Mouse (Mus musculus): ENCODE data around the gene Tmem100. TPM values are rescaled to one million over a fixed set of nuclear protein-coding genes. Genes with fewer than 3 reads are reported as not detected.
A peak's percentile ranks its signal among the peaks of the same experiment; 100 is the strongest.

Gene Tmem100
- total and polyA plus RNA-seq, 2 experiments from 2014 or later = 12.6 to 18.3 TPM

DNA sequence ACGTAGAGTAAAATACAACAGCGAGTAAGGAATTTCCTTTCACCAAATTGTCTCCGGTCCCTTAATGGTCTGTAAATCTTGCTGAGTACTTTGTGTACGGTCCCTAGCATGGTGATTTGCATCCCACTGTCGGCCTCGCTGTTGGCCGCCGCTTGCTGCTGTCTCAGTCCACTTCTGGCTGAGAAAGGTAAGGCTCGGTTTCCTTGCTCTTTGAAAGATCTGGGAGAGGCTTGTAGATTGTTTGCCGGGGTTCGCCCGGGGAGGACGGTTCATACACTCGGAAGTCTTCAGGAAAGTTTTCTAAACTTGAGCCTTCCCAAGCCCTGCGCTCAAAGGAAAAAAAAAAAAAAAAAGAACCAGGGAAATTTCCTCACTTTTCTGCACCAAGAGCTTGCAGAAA is 409 bp downstream of the Tmem100 start:
- TF ChIP-seq EP300 (IDR thresholded peaks at IDR 0.05; ENCODE audit: low read depth) = no peak
- no peak for TF ChIP-seq CTCF (IDR thresholded peaks at IDR 0.05; ENCODE audit: low read depth)
- peak; percentile 84 for DNase-seq (ENCODE audit: low spot score)
- H3K9ac ChIP-seq (replicated peaks; ENCODE audit: low read depth, low read length) = peak overlapping the region; percentile 60; the same call in 1 of the 2 replicates
- no peaks in the 10 kb centered on the region for H3K9me3 ChIP-seq (replicated peaks; ENCODE audit: control insufficient read depth, low read length)
- H3K36me3 ChIP-seq (replicated peaks; ENCODE audit: control insufficient read depth, insufficient read depth, low read length) = no peaks in the 10 kb centered on the region
- peak; percentile 54; the same call in 1 of the 2 replicates for ATAC-seq (ENCODE audit: insufficient read depth, low read depth)
- under 1% methylated on average over 15 of the region's 15 CpGs for WGBS
- 0 out of 2 replicates have a peak, but pooled peaks cover 6% of the 10 kb centered on the region for H3K27me3 ChIP-seq (ENCODE audit: control insufficient read depth, insufficient read depth, low read length)
- peak overlapping the region; percentile 47; the same call in 1 of the 2 replicates for H3K27ac ChIP-seq (ENCODE audit: low read depth)
- H3K4me1 ChIP-seq (ENCODE audit: control insufficient read depth, insufficient read depth) = peaks cover 15% of the 10 kb centered on the region
- H3K4me3 ChIP-seq (ENCODE audit: low read depth, low read length) = peak overlapping the region; percentile 56
- peak overlapping the region; percentile 70 for H3K4me2 ChIP-seq (ENCODE audit: low read depth, low read length)

DNA sequence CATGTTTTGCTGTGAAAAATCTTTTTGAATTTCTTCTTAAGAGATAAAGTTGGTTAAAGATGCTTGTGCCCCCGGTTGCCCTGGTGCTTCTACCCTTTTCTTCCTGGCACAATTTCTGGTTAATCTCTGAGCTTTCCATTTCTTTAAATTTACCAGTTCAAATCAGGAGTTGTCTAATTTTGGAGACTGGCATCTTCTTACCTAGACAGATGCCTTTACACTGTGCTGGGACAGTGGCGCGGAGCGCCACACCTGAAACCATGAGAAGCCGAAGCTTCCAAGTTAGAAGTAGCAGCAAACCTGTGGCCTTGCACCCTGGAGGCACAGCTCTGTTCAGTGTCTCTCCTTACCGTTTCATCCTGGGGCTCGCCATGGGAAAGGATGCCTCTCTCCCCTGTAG is 928 bp downstream of the Tmem100 start:
- TF ChIP-seq CTCF (IDR thresholded peaks at IDR 0.05; ENCODE audit: low read depth) (no peak), EP300 (IDR thresholded peaks at IDR 0.05; ENCODE audit: low read depth) (no peak)
- no peak for ATAC-seq (ENCODE audit: insufficient read depth, low read depth)
- H3K27ac ChIP-seq (ENCODE audit: low read depth) = 0 out of 2 replicates have a peak overlapping the region, but pooled peaks have one; percentile 47

DNA sequence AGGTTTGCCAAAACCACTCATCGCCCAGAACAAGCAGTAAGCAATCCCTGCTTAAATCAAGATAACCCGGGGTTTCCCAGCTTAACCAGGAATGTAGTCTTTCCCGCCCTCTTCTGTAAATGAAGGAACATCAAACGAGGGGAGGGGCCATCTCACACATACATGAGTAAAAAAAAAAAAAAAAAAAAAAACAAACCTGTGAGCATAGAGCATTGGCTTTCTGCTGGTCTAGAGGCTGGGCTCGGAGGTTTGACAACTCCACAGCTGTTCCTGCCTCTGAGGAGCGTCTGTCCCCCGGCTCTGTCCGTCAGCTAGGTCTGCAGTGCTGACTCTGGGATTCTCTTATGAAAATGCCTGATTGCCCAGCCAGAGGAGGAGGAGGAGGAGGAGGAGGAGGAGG is 2.7 kb downstream of the Tmem100 start:
- Histone ChIP-seq H3K27ac (ENCODE audit: low read depth) (no peak overlapping the region), H3K4me1 (ENCODE audit: control insufficient read depth, insufficient read depth) (peaks cover 15% of the 10 kb centered on the region), H3K9ac (replicated peaks; ENCODE audit: low read depth, low read length) (peak overlapping the region; percentile 34), H3K36me3 (replicated peaks; ENCODE audit: control insufficient read depth, insufficient read depth, low read length) (no peaks in the 10 kb centered on the region), H3K9me3 (replicated peaks; ENCODE audit: control insufficient read depth, low read length) (no peaks in the 10 kb centered on the region), H3K4me3 (ENCODE audit: low read depth, low read length) (peak overlapping the region; percentile 56), H3K4me2 (ENCODE audit: low read depth, low read length) (peak overlapping the region; percentile 70), H3K27me3 (ENCODE audit: control insufficient read depth, insufficient read depth, low read length) (no peaks in the 10 kb centered on the region)
- TF ChIP-seq EP300 (IDR thresholded peaks at IDR 0.05; ENCODE audit: low read depth) = no peak
- no peak for TF ChIP-seq CTCF (IDR thresholded peaks at IDR 0.05; ENCODE audit: low read depth)
- WGBS = 16% methylated on average over 8 of the region's 8 CpGs
- no peak for ATAC-seq (ENCODE audit: insufficient read depth, low read depth)
- no peak for DNase-seq (ENCODE audit: low spot score)

More for the DNA sequence above, 928 bp downstream of the Tmem100 start:
- Histone ChIP-seq H3K27me3 (ENCODE audit: control insufficient read depth, insufficient read depth, low read length) (0 out of 2 replicates have a peak, but pooled peaks cover 6% of the 10 kb centered on the region), H3K4me2 (ENCODE audit: low read depth, low read length) (peak overlapping the region; percentile 70), H3K4me1 (ENCODE audit: control insufficient read depth, insufficient read depth) (peaks cover 15% of the 10 kb centered on the region), H3K9me3 (replicated peaks; ENCODE audit: control insufficient read depth, low read length) (no peaks in the 10 kb centered on the region), H3K36me3 (replicated peaks; ENCODE audit: control insufficient read depth, insufficient read depth, low read length) (no peaks in the 10 kb centered on the region), H3K9ac (replicated peaks; ENCODE audit: low read depth, low read length) (peak overlapping the region; percentile 60; the same call in 1 of the 2 replicates), H3K4me3 (ENCODE audit: low read depth, low read length) (peak overlapping the region; percentile 56)
- no peak for DNase-seq (ENCODE audit: low spot score)
- WGBS = 49% methylated on average over 7 of the region's 7 CpGs

DNA sequence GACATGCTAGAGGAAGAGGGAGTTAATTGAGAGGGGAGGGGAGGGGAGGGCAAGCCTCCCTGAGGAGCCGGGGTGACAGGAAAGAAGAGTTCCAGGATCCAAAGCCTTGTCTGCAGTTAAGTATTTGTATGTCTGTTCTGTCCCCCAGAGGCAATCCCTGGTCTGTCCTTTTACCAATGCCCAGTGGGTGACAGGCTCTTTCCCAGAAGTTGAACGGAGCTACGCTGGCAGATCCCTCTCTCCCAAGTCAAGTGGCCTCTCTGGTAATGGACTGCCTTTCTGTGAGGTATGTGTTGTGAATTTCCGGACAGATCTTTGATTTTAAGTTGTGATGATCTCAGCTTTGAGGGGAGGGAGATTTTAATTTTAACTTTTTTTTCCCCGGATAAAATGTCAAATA is 3.3 kb downstream of the Tmem100 start:
- 16% methylated on average over 5 of the region's 5 CpGs for WGBS
- Histone ChIP-seq H3K9ac (replicated peaks; ENCODE audit: low read depth, low read length) (peak overlapping the region; percentile 34), H3K4me1 (ENCODE audit: control insufficient read depth, insufficient read depth) (peaks cover 15% of the 10 kb centered on the region), H3K27me3 (ENCODE audit: control insufficient read depth, insufficient read depth, low read length) (no peaks in the 10 kb centered on the region), H3K4me2 (ENCODE audit: low read depth, low read length) (peak overlapping the region; percentile 70), H3K9me3 (replicated peaks; ENCODE audit: control insufficient read depth, low read length) (no peaks in the 10 kb centered on the region), H3K4me3 (ENCODE audit: low read depth, low read length) (peak overlapping the region; percentile 56), H3K27ac (ENCODE audit: low read depth) (peak overlapping the region; percentile 27; the same call in 1 of the 2 replicates), H3K36me3 (replicated peaks; ENCODE audit: control insufficient read depth, insufficient read depth, low read length) (no peaks in the 10 kb centered on the region)
- DNase-seq (ENCODE audit: low spot score) = no peak
- ATAC-seq (ENCODE audit: insufficient read depth, low read depth) = no peak
- TF ChIP-seq EP300 (IDR thresholded peaks at IDR 0.05; ENCODE audit: low read depth) (no peak), CTCF (IDR thresholded peaks at IDR 0.05; ENCODE audit: low read depth) (no peak)

DNA sequence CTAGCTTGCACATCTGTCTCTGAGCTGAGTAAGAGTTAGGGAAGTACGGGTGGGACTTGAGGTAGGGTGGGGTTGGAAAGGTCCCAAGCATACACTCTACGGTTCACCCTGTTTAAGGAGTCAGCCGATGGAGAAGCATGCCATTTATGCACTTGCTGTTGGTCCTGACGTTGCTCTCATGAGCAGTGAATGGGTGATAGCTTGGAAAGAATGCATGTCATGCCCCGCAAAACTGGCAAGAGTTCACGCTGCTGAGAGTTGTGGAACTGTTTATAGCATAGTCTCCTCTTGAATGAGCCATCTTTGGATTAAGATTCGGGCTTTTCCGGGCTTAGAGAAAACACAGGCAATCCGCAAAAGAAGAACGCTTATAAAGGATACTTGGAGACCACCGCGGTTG is 4.5 kb downstream of the Tmem100 start:
- Histone ChIP-seq H3K27ac (ENCODE audit: low read depth) (peak overlapping the region; percentile 1; the same call in 1 of the 2 replicates), H3K27me3 (ENCODE audit: control insufficient read depth, insufficient read depth, low read length) (no peaks in the 10 kb centered on the region), H3K9ac (replicated peaks; ENCODE audit: low read depth, low read length) (no peak overlapping the region), H3K4me1 (ENCODE audit: control insufficient read depth, insufficient read depth) (peaks cover 10% of the 10 kb centered on the region), H3K36me3 (replicated peaks; ENCODE audit: control insufficient read depth, insufficient read depth, low read length) (no peaks in the 10 kb centered on the region), H3K9me3 (replicated peaks; ENCODE audit: control insufficient read depth, low read length) (no peaks in the 10 kb centered on the region), H3K4me3 (ENCODE audit: low read depth, low read length) (no peak overlapping the region), H3K4me2 (ENCODE audit: low read depth, low read length) (peak overlapping the region; percentile 26; the same call in 1 of the 2 replicates)
- TF ChIP-seq CTCF (IDR thresholded peaks at IDR 0.05; ENCODE audit: low read depth) = no peak
- TF ChIP-seq EP300 (IDR thresholded peaks at IDR 0.05; ENCODE audit: low read depth) = no peak
- peak; percentile 54 for ATAC-seq (ENCODE audit: insufficient read depth, low read depth)
- 50% methylated on average over 12 of the region's 12 CpGs for WGBS
- DNase-seq (ENCODE audit: low spot score) = peak; percentile 63

DNA sequence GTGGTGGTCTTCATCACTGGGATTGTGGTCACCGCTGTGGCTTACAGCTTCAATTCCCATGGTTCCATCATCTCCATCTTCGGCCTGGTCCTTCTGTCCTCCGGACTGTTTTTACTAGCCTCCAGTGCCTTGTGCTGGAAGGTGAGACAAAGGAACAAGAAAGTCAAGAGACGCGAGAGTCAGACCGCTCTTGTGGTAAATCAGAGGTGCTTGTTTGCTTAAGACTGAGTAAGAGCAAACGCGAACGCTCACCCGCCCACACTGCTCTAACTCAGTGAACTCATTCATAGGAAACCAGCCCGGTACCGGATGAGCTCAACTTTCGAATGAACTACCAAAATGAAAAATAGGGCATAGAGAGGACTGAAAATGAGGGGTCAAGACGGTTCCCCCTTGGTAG is 5.4 kb downstream of the Tmem100 start:
- WGBS = 87% methylated on average over 14 of the region's 14 CpGs

More for the DNA sequence above, 5.4 kb downstream of the Tmem100 start:
- Histone ChIP-seq H3K4me1 (ENCODE audit: control insufficient read depth, insufficient read depth) (peaks cover 4% of the 10 kb centered on the region; the same call in 1 of the 2 replicates), H3K4me2 (ENCODE audit: low read depth, low read length) (no peak overlapping the region), H3K27ac (ENCODE audit: low read depth) (no peak overlapping the region), H3K27me3 (ENCODE audit: control insufficient read depth, insufficient read depth, low read length) (no peaks in the 10 kb centered on the region), H3K36me3 (replicated peaks; ENCODE audit: control insufficient read depth, insufficient read depth, low read length) (no peaks in the 10 kb centered on the region), H3K9me3 (replicated peaks; ENCODE audit: control insufficient read depth, low read length) (no peaks in the 10 kb centered on the region), H3K4me3 (ENCODE audit: low read depth, low read length) (no peak overlapping the region), H3K9ac (replicated peaks; ENCODE audit: low read depth, low read length) (no peak overlapping the region)
- DNase-seq (ENCODE audit: low spot score) = no peak
- TF ChIP-seq CTCF (IDR thresholded peaks at IDR 0.05; ENCODE audit: low read depth) = no peak
- no peak for TF ChIP-seq EP300 (IDR thresholded peaks at IDR 0.05; ENCODE audit: low read depth)
- no peak for ATAC-seq (ENCODE audit: insufficient read depth, low read depth)
